Mouse (Mus musculus) neural tube, embryonic 10.5 days (tissue): ENCODE data around the gene Clec4d.
"Not testable (repeated sequence)": the region's sequence is repeated elsewhere in the genome, so short reads cannot be mapped to it uniquely, and the experiment has no call there.

ENCODE experiments used
- DNase-seq: peaks from one replicate; pipeline ENCODE4 v3.0.0-alpha.2; 2017; ENCODE audit warnings: low spot score; ENCODE audit errors: extremely low spot score

Gene Clec4d

DNA sequence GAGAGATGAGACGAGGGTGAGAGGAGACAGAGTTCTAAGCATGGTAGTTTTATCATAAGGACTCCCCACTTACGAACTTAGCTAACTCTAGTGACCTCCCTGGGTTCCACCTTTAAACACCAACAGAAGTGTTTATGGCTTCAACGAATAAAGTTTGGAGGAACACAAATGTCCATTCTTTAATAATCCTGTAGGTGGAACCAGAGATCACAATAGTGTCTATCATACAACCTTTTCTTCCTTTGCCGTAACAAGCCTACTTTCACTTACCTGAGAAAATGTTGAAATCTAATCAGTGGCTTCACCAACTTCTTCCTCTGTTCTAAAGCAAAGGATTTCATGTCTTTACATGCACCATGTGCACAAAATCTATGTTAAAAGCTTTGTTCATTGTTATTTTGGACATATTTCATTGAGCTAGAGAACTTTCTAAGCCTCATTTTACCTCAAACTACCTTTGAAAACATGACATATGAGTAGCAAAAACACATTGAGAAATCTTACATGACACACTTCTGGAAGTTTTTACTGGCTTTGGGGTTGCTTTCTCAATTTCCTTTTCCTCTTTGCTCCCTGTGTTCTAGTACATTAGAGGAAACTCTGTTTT, at the start of gene Clec4d:
Gene Clec4d, plus strand, starts transcription at position 557 of the 607 bp plus-strand sequence.
- no peak for DNase-seq

DNA sequence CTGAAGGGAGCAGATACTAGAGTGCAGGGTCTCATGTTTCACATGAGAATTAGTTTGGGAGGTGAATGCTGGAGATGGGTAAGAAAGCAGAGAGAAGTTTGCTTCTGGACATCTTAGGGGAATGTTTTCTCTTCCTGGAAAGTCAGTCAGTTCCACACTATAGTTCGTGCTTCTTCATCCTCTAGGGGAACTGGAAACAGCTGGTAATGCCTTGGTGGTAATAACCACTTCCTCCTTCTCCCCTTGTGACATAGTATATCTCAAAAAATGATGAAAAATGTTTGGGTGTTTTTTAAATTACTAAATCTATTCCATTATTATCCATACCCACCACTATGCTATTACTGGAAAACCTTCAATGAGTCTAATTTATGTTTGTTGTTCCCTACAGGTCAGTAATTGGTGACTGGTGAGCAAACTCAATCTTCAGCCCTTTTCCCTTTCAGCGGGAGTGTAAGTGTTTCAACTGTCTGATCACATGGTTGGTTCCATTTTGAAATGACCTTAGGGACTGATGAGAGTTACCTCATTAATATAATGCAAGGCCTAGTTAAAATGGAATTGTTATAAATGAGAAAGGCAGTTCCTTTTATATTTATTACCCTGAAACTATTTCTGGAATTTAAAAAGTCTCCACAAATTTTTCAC, 34.3 kb upstream of the Clec4d start:
- DNase-seq: no peak

DNA sequence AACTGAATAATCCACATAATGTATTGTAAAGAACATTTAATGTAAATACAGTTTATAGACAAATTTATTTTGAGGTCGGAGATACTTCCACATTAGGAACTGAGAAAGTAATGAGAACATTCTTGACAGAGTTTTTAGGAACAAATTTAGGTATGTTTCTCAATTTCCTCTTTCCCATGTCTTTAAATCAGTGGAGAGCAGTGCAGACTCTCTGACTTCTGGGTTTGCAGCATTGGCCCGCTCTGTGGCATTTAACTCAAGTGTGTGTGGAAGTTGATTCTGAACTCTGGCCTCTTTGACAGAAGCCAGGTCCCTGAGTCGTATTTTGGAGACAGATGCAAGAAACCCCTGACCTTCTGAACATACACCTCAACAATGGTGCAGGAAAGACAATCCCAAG, 32.3 kb upstream of the Clec4d start, which contains the start of gene Clec4n:
Gene Clec4n, plus strand, starts transcription at position 200 of the 400 bp plus-strand sequence.
- DNase-seq: no peak

DNA sequence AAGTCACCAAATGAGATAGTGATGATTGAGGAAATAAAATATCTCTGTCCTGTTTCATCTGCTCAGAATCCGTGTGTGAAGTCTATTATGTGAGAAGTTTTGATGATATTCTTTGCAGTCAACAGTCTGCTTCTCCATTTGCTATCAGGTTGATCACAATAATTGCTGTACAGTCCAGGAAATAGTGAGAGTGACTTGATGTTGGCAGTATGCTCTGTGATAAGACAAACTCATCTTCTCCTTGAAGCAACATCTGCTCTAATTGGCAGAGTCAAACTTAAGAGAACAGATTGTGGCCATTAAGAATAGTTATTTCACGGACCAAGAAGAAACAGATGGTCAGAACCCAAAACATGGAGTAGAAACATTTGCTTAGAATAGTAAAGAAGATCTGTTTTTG, 30.8 kb upstream of the Clec4d start:
- no peak for DNase-seq

DNA sequence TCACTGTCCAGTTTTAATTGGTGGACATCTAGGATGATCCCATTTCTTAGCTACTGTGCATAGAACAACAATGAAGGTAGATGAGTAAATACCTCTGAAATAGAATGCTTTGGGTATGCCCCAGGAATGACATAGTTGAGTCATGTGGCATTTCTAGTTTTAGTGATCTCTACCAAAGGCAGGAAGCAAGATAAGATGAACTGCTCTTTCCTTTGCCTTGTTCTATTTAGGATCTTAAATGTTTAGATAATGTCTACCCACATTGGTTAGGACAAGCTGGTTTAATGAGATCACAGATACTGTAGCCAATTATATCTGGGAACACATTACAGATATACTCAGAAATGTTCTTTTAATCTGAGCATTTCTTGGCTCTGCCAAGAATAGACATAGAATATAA, 24.3 kb upstream of the Clec4d start:
- no peak for DNase-seq

DNA sequence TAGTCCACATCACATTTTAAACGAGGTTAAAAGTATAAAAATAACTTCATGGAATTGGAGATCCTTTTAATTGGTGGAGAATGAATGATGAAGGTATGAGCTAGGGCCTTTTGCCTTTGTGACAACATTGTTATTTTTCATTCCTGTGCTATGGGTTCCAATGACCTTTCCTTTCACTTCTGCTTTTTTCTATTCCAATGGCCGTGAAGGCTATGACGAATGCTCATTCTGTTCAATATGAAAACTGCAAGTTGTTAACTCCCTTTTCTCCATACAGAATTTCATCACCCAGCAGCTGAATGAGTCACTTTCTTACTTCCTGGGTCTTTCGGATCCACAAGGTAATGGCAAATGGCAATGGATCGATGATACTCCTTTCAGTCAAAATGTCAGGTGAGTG, 17.7 kb upstream of the Clec4d start:
- DNase-seq: no peak

DNA sequence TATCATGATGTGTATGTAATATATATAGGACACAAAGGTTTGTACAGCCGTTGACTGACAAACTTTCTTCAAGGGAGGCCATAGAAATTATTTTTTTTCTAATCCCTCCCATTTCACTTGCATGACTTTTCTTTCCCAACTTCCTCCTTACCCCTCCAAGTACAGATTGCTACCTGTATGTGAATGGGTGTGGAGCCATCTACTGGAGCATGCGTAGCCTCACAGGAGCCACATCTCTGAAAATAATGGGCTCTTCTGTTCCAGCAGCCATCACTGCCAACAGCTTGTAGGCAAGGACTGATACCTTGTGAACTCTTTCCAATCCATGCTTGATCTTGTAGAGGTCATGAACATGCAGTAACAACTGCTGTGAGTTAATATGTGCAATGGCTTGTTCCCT, 13.0 kb upstream of the Clec4d start:
- DNase-seq: not testable (repeated sequence)

DNA sequence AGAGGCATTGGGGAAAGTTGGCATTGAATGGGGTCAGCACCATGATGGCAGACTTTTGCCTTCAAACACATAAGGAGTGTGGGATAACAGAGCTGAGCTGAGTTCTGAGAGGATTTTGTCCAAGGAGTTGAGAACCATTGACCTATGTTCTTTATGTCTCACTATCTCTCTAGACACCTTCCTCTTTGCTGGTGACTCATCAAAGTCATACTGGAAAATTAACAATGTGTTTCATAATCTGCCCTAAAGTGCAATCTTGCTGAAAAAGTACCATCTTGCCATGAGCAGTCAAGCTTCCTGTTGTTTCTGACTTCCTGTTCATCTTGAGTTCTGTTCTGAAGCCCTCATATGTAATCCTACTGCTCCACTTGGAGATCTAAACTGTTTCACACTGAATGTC, 9.2 kb upstream of the Clec4d start:
- DNase-seq: no peak

DNA sequence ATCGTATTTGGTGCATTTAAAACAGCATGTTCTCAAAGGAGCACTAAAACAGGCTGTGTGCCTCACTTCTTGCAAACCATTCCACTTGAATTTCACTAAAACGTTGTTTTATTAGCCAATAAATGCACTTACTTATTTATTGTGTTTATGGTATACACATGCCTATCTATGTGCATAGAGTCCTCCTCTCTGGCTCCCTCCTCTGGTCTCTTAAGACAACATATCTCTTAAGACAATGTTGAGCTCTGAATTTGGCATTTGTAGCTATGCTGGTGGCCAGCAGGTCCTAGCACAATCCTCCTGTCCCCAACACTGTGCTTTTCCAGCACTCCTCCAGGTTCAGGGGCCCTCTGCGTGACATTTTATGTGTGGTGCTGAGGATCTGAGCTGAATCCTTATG, 3.0 kb upstream of the Clec4d start:
- no peak for DNase-seq

DNA sequence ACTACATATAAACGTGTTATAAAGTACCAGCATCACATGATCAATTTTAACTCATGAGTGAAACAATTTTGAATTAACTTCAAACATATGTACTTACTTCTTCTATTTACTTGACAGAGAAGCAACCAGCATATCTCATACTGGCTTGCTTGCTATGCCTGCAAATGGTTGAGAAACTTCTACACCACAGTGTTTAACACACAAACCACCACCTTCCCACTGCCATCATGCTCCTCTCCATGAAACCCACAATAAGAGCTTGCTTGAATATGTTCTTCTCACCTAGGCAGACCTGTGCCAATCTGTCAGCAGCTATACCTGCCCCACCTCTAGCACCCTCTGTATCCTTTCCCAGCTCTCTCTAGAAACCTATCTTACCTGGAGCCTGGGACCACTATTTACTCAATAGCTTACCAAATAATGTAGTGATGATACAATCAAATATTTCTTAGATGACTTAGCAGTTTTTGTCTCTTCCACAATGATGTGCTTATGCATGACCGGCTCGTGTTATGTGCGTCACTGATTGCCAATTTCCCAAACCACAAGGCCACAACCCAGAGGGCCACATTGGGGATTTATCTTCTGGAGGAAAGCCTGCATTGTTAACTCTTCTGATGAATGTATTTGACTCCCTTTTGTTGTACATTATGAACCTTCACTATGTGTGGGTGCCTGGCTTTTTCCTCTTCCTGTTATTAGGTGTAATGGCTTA, 1.9 kb upstream of the Clec4d start:
- DNase-seq: no peak

DNA sequence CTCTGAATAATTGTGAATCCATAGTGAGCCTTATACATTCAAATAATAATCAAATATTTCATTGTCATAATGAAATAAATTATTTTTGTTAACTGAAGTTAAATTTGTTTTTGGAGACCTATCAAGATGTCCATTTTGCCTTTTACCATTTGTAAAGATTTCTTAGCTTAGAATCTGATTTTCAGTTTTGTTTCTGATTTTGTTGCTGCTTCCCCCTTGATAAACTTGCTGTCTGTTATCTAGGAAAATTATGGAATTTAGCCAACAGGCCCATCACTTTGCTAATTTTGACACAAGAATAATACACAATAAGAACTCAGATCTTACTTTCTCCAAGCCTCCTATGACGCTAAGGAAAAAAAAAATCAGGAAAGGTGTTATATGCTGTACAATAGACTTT, 1.0 kb upstream of the Clec4d start:
- no peak for DNase-seq

DNA sequence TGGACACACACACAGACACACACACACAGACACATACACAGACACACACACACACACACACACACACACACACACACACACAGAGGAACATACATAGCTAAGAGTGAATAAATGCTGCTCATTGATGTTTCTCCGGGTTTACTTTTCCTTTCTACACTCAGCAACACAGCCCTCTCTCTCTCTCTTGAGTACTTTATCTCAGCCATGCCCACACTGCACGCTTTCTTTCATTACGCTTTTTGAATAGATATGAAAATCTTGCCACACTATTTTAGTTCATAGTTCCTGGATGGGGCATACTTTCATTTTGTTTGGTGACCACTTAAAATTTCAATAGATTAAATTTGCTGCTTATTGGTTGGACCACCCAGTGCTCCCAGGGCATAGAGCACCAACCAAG, 2.3 kb downstream of the Clec4d start:
- no peak for DNase-seq

DNA sequence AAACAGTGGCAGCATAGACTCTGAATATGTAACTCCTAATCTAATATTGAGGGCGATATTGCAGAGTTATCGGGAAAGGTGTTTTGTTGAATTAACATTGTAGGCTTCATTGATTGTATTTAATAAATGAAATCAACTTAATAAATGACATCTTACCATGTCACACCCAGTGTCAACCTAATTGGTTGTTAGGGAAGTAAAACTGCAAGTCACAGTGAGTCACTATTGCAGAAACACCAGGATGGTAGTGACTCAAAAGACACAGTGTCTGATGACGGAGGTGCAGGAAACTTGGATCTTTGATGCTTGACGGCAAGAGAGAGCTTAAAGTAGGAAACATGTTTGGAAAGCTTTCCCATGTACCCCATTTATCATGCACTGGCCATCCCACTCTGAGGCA, 3.9 kb downstream of the Clec4d start:
- no peak for DNase-seq

DNA sequence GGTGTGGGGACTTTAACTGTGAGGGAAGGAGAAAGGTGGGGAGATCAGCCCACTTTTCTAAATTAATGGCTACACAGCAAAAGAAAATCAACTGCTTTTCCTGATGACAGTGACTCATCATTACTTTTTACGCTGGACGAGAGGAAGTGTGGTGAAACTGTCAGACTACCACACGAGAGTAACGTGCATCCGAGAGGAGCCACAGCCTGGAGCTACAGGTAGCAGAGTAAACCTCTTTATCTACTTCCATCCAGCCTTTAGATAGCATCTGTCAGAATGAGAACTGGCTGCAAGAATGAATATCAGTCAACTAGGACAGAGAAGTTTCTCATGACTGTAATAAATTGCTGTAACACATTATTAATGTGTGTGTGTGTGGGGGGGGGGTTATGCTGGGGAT, 5.0 kb downstream of the Clec4d start:
- DNase-seq: no peak

DNA sequence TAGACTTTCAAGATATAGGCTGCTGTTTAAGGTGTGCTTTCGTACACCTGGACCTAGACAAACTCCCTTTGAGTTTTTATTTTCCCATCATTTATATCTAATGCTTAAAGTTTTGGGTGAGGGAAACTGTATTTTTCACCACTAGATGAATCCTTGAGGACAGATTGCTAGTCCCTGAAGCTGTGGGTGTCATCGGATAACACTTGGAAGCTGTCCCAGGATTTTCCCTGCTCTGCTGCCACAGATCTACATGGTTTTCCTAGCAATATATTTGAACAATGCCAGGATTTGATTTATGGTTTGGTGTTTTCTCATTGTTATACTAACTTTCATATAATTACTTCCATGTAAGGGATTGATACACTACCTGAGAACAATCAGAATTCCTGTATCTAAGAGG, 17.5 kb downstream of the Clec4d start:
- DNase-seq: no peak

DNA sequence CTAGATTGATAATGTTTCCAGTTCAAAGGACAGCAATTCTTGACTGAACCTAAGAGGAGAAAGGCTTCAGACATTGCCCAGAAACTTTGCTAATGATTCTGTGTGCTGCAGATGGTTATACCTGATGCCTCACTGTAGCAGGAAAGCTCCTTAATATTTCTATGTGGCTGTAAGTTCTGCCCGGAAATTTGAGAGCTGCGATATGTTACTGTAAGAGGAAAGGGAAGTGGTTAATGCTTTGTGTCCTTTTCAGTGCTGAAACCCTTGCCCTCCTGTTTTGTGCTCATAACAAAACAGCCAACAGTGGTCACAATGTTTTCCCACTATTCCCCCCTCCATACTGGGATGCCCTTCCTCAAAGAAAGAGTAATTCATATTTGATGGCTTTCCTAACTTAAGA, 24.4 kb downstream of the Clec4d start:
- DNase-seq: no peak

DNA sequence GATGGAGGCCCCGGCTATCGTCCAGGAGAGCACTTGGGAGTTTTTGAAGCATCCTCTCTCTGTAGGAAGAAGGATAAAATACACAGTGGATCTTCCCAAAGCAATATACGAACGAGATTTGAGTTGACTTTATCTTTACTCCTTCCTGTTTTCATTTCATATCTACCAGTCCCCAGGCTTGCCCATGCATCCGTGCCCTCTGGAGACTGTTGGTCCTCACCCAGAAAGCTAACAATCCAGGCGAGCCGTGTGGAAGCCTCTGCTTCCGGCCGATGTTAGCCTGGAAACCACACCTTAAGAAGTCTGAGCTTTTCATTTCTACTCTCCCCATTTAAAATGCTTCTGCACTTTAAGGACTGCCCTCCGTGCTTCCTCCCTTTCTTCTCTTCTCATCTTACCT, 27.0 kb downstream of the Clec4d start:
- DNase-seq: no peak

DNA sequence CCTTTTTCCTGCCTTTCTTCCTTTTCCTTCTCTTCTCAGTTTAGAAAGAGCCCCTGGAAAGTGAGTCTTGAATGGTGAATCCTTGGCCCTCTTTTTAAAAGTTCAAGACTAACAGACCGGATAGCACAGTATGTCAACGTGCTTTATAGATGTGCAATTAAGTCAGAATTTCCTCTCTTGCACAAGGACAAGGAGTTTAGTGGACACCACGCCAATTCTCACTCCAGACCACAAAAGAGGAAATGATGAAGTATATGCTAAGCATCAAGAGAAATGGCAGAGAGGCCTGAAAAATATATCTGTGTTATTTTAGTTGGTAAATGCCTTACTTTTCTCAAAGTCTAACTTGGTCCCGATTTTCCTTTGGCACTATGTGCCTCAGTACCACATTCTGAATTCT, 27.8 kb downstream of the Clec4d start, which contains the start of gene Clec4e:
Gene Clec4e, minus strand, starts transcription at position 118 of the 400 bp plus-strand sequence.
- no peak for DNase-seq

DNA sequence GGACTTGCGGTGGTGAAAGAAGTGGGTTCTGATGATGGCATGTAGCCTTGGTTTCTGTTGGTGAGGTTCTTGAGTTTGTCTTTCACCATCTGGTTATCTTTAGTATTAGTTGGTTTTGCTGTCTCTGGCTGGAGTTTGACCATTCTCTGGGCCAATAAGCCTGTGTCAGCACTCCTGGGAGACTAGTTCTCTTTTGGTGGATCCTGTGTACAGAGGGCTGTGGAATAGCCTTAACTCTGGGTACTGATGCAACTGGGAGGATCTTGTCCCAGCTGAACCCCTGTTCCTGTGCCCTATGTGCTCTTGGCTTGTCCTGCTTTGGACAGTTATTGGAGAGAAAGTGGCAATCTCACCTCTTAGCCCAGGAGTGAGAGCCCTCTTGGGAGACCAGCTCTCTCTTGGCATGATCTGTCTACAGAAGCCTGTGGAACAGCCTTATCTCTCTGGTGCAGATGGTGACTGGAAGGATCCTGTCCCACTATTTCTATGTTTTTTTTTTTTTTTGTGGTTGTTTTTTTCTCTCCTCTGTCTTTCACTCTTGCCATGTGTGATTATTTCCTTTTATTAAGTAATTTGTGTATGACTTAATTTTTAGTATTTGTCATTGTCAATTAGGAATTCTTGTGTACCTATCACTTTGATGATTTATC, 31.0 kb downstream of the Clec4d start:
- no peak for DNase-seq

DNA sequence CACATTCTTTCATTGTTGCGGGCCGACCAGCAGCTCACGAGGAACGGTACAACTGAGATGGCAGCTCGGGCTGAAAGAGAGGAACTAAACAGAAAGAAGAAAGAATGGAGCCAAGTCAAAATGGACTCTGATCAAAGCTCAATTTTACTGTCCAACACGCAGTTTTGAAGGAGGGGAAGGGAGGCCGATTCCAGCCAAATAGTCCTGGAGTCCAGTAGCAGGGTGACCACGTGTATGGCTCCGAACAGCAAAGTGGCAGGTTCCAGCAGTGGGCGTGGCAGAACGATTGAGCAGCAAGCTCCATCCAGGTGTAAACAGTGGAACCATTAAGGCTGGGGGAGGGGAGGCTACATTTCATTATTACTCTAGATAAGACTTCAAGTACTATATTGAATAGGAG, 31.6 kb downstream of the Clec4d start:
- DNase-seq: not testable (repeated sequence)

DNA sequence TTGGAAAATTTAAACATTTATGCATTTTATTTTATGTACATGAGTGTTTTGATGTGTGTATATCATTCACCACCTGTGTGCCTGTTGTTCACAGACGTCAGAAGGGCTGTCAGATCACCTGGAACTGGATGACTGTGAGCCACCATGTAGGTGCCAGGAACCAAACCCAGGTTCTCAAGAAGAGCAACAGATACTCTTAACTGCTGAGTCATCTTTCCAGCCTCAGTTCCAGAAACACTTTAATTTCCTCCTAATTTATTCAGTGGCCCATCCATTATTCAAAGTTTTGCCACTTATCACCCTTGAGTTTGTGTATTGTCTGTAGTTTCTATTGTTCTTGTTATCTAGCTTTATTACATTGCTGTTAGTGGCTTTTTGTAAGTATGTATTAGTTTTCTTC, 34.8 kb downstream of the Clec4d start:
- no peak for DNase-seq

DNA sequence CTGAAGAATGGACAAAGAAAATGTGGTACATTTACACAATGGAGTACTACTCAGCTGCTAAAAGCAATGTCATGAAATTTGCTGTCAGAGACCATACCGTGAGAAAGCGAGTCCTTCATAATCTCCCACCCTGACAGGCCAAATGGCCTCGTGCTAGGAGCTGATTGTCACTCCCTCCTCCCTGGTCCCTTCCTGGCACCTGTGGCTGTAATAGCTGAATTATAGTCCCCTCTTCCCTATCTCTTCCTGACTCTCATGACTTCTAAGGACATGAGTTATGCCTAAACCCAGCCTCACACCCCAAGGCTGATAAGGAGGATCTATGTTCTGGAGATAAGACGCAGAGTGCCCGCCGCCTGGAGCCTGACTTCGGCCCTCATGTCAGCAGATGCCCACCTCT, 44.4 kb downstream of the Clec4d start:
- not testable (repeated sequence) for DNase-seq
